Mouse (Mus musculus) kidney, postnatal 10 days (tissue): ENCODE data around the gene Olfr1323.

Source experiments
- DNase-seq: peaks from one replicate; pipeline ENCODE4 v3.0.0; 2021; ENCODE audit warnings: mixed read lengths

Gene Olfr1323

GRCm38 (mm10) chrX:50019259-50019658 is at the start of gene Olfr1323:
Olfr1323 (minus strand) TSS chrX:50019359.
- no peak for DNase-seq

- peak; percentile 4 for DNase-seq
Measured at GRCm38 (mm10) chrX:50012242-50012641, 6.9 kb downstream of the Olfr1323 start.
